Mouse (Mus musculus): Measurements from ENCODE around the gene Ier2. TPM values are rescaled to one million over a fixed set of nuclear protein-coding genes. Genes with fewer than 3 reads are reported as not detected.
"Not testable (repeated sequence)": the region's sequence is repeated elsewhere in the genome, so short reads cannot be mapped to it uniquely, and the experiment has no call there.

The Ier2 gene
- total RNA-seq, 1 experiment from 2014 or later, result 115 TPM

GRCm38 (mm10) chr8:84699861-84700322 lies 37.2 kb upstream of the Ier2 start:
- ATAC-seq (ENCODE audit: extremely low read depth, insufficient number of reproducible peaks, low FRiP score, poor library complexity, severe bottlenecking), result peak; percentile 35; the same call in 1 of the 2 replicates

- no peak for ATAC-seq (ENCODE audit: extremely low read depth, insufficient number of reproducible peaks, low FRiP score, poor library complexity, severe bottlenecking)
Observed at GRCm38 (mm10) chr8:84698929-84699401, 36.3 kb upstream of the Ier2 start.

- ATAC-seq (ENCODE audit: extremely low read depth, insufficient number of reproducible peaks, low FRiP score, poor library complexity, severe bottlenecking), result no peak
Observed at GRCm38 (mm10) chr8:84698288-84698687, 35.6 kb upstream of the Ier2 start.

GRCm38 (mm10) chr8:84697166-84698130 lies 34.8 kb upstream of the Ier2 start:
- ATAC-seq (ENCODE audit: extremely low read depth, insufficient number of reproducible peaks, low FRiP score, poor library complexity, severe bottlenecking), result peak; percentile 34

GRCm38 (mm10) chr8:84695140-84695539 lies 32.5 kb upstream of the Ier2 start:
- ATAC-seq (ENCODE audit: extremely low read depth, insufficient number of reproducible peaks, low FRiP score, poor library complexity, severe bottlenecking), result no peak

- ATAC-seq (ENCODE audit: extremely low read depth, insufficient number of reproducible peaks, low FRiP score, poor library complexity, severe bottlenecking), result no peak
Observed at GRCm38 (mm10) chr8:84693332-84693731, 30.7 kb upstream of the Ier2 start.

- ATAC-seq (ENCODE audit: extremely low read depth, insufficient number of reproducible peaks, low FRiP score, poor library complexity, severe bottlenecking), result peak; percentile 85
Observed at GRCm38 (mm10) chr8:84689091-84689915, 26.7 kb upstream of the Ier2 start.

- peak; percentile 74 for ATAC-seq (ENCODE audit: extremely low read depth, insufficient number of reproducible peaks, low FRiP score, poor library complexity, severe bottlenecking)
Observed at GRCm38 (mm10) chr8:84687705-84688100, 25.1 kb upstream of the Ier2 start, which contains the start of gene Nacc1. Nacc1 (minus strand) TSS chr8:84687862.

GRCm38 (mm10) chr8:84687003-84687704 lies 24.5 kb upstream of the Ier2 start:
- ATAC-seq (ENCODE audit: extremely low read depth, insufficient number of reproducible peaks, low FRiP score, poor library complexity, severe bottlenecking), result no peak

- ATAC-seq (ENCODE audit: extremely low read depth, insufficient number of reproducible peaks, low FRiP score, poor library complexity, severe bottlenecking), result no peak
Observed at GRCm38 (mm10) chr8:84686191-84687002, 23.7 kb upstream of the Ier2 start, which contains the start of gene Trmt1. Trmt1 (plus strand) TSS chr8:84686307.

- no peak for ATAC-seq (ENCODE audit: extremely low read depth, insufficient number of reproducible peaks, low FRiP score, poor library complexity, severe bottlenecking)
Observed at GRCm38 (mm10) chr8:84684537-84684936, 21.9 kb upstream of the Ier2 start.

- ATAC-seq (ENCODE audit: extremely low read depth, insufficient number of reproducible peaks, low FRiP score, poor library complexity, severe bottlenecking), result no peak
Observed at GRCm38 (mm10) chr8:84682257-84682656, 19.6 kb upstream of the Ier2 start.

- ATAC-seq (ENCODE audit: extremely low read depth, insufficient number of reproducible peaks, low FRiP score, poor library complexity, severe bottlenecking), result no peak
Observed at GRCm38 (mm10) chr8:84681476-84681875, 18.8 kb upstream of the Ier2 start.

- ATAC-seq (ENCODE audit: extremely low read depth, insufficient number of reproducible peaks, low FRiP score, poor library complexity, severe bottlenecking), result no peak
Observed at GRCm38 (mm10) chr8:84677305-84677704, 14.7 kb upstream of the Ier2 start.

GRCm38 (mm10) chr8:84670295-84671006 lies 7.8 kb upstream of the Ier2 start:
- not testable (repeated sequence) for ATAC-seq (ENCODE audit: extremely low read depth, insufficient number of reproducible peaks, low FRiP score, poor library complexity, severe bottlenecking)

GRCm38 (mm10) chr8:84668731-84669485 lies 6.3 kb upstream of the Ier2 start:
- no peak for ATAC-seq (ENCODE audit: extremely low read depth, insufficient number of reproducible peaks, low FRiP score, poor library complexity, severe bottlenecking)

- no peak for ATAC-seq (ENCODE audit: extremely low read depth, insufficient number of reproducible peaks, low FRiP score, poor library complexity, severe bottlenecking)
Observed at GRCm38 (mm10) chr8:84668081-84668480, 5.4 kb upstream of the Ier2 start.

Data from neutrophil, adult 5-6 weeks (primary cell).